Mouse (Mus musculus) lung, embryonic 15.5 days (tissue): ENCODE measurements at regions not wholly inside any gene's neighbourhood (a gene's known extent, or its start where the extent isn't known, plus 50 kb on each side); places are given as distances from the start of the nearest gene placed in this dataset.

ENCODE experiments used
- ATAC-seq: fragments of 200-750 bp; cut with Nextera tagmentation; 2 replicates; pipeline ENCODE4 v1.8.0; 2017; ENCODE audit warnings: moderate number of reproducible peaks, borderline replicate concordance; ENCODE audit not compliant: low FRiP score, low TSS enrichment; ENCODE audit errors: extremely low read depth
- H3K27ac ChIP-seq: fragments of 300-500 bp; sonication (generic); 2 replicates; pipeline ENCODE4 v1.5.1; 2015; ENCODE audit warnings: moderate library complexity, mild to moderate bottlenecking, inconsistent platforms
- H3K27me3 ChIP-seq: fragments of 300-500 bp; sonication (generic); 2 replicates; pipeline ENCODE4 v1.6.1; 2015; ENCODE audit warnings: inconsistent platforms
- H3K36me3 ChIP-seq: fragments of 300-500 bp; sonication (generic); 2 replicates; pipeline ENCODE4 v1.6.1; 2015; ENCODE audit warnings: inconsistent platforms
- H3K4me1 ChIP-seq: fragments of 300-500 bp; sonication (generic); 2 replicates; pipeline ENCODE4 v1.6.1; 2015; ENCODE audit warnings: inconsistent platforms
- H3K4me2 ChIP-seq: fragments of 300-500 bp; sonication (generic); 2 replicates; pipeline ENCODE4 v1.6.1; 2015; ENCODE audit warnings: inconsistent platforms, mild to moderate bottlenecking, moderate library complexity
- H3K4me3 ChIP-seq: fragments of 300-500 bp; sonication (generic); 2 replicates; pipeline ENCODE4 v1.5.1; 2015; ENCODE audit warnings: mild to moderate bottlenecking, inconsistent platforms
- H3K9ac ChIP-seq: fragments of 300-500 bp; sonication (generic); 2 replicates; pipeline ENCODE4 v1.6.1; 2015; ENCODE audit warnings: inconsistent platforms
- H3K9me3 ChIP-seq: fragments of 300-500 bp; sonication (generic); 2 replicates; pipeline ENCODE4 v1.6.1; 2016; ENCODE audit warnings: inconsistent platforms
- WGBS: fragments of 180-500 bp; shearing (Covaris S2); methylation state at CpG from one replicate; pipeline ENCODE4 v1.1.7; 2015; 5-methylcytosine and 5-hydroxymethylcytosine counted together

DNA sequence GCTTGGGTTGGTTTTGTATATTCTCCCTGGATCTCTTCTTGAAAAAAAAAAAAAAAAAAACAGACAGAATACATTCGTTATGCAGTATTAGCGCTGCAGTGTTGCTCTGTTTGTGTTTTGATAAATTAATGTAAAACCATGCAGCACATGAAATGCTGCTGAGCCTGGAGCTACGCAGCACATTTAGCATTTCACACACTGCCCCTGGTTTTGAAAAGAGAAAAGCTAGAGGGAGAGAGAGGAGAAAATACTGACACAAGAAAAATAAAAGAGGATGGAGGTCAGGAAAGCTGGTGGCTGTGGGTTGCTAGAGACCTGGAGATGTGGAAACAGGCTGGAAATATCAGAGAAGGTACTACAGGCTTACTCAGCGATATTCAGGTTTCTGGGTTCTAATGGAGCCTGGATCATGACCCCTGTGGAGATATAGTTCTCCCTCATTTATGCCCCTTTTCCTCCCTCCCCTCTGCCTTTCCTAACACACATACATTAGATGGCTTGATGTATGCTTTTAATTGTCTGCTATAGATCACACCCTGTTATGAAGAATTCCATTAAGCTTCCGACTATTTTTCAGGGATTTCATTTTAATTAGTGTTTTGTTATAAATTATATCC, 296.8 kb upstream of the Rsrc1 start:
- Histone ChIP-seq H3K36me3 (no peaks in the 10 kb centered on the region), H3K27ac (no peak overlapping the region), H3K27me3 (no peaks in the 10 kb centered on the region), H3K9ac (no peak overlapping the region), H3K4me3 (no peak overlapping the region), H3K9me3 (no peaks in the 10 kb centered on the region), H3K4me2 (no peak overlapping the region), H3K4me1 (no peaks in the 10 kb centered on the region)
- WGBS = 72% methylated on average over 5 of the region's 5 CpGs
- no peak for ATAC-seq

DNA sequence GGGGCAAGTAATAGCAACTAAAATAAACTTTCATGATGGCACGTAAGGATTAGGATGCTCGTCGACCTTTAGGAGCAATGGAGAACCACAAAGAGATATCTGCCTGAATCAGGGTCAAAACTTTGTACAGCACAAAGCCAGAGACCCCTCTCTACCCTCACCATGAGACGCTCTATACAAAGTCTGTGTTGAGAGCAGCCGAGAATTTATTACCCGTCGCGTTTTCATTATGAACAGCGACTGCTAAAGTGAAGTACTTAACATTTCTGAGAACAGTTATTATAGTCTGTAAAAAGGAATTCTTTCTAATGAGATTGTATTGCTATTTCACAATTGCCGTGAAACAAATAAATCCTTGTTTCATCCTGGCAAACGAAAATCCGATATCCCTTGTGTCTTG, 296.1 kb upstream of the Rsrc1 start:
- WGBS = 72% methylated on average over 12 of the region's 12 CpGs

DNA sequence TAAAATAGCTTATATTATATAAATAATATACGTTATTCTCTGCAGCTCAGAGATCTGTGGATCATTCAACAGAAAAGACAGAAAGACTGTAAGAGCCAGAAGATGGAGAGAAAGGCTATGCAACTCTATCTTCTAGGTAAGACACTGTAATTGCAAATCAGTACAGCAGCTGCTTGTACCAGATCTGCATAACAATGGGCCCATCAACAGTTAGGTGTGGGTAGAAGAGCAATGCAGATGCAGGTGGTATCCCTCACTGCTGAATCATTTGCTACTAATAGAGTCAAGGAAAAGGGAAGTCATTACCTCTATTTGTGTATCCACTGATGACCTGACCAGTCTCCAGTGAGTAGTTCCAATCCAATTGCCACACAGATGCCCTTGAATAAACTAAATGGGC, 294.1 kb upstream of the Rsrc1 start:
- WGBS = 58% methylated on average over 1 of the region's 1 CpGs
- ATAC-seq = no peak
- Histone ChIP-seq H3K4me2 (no peak overlapping the region), H3K4me3 (no peak overlapping the region), H3K27me3 (no peaks in the 10 kb centered on the region), H3K27ac (no peak overlapping the region), H3K4me1 (no peaks in the 10 kb centered on the region), H3K9ac (no peak overlapping the region), H3K36me3 (no peaks in the 10 kb centered on the region), H3K9me3 (no peaks in the 10 kb centered on the region)

More for the DNA sequence above, 296.1 kb upstream of the Rsrc1 start:
- ATAC-seq = no peak
- no peak overlapping the region for H3K27ac ChIP-seq
- H3K36me3 ChIP-seq = no peaks in the 10 kb centered on the region
- H3K4me2 ChIP-seq = no peak overlapping the region
- no peak overlapping the region for H3K9ac ChIP-seq
- no peaks in the 10 kb centered on the region for H3K4me1 ChIP-seq
- no peaks in the 10 kb centered on the region for H3K27me3 ChIP-seq
- no peak overlapping the region for H3K4me3 ChIP-seq
- no peaks in the 10 kb centered on the region for H3K9me3 ChIP-seq

DNA sequence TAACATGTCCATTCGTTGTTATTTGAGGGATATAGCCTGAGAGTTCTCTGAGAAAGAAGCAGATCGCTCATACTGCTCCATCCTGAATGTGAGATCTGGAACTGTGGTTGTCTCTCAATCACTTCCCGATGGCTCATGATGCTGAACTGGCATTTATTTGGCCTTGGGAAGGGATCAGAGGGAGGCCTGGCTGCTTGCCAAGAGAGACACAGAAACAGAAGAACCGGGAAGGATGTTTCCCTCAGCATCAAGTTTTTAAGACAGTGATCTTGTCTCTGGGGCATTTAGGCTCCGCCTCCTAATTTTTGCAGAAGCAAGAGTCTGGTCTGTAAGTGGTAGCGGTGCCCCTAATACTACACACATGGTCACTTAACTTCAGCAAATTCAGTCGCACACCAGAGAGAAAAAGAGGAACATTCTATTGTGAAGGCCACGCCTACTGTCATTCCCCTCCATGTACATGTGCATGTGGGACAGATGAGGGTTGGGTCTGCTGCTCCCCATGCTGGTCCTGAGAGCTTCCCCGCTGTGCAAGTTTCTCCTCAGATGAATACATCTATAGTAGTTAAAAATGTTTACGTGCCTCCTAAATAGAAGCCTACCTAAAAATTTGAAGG, 290.2 kb upstream of the Rsrc1 start:
- Histone ChIP-seq H3K4me3 (no peak overlapping the region), H3K9me3 (no peaks in the 10 kb centered on the region), H3K27ac (no peak overlapping the region), H3K4me1 (no peaks in the 10 kb centered on the region), H3K9ac (no peak overlapping the region), H3K36me3 (no peaks in the 10 kb centered on the region), H3K4me2 (no peak overlapping the region), H3K27me3 (no peaks in the 10 kb centered on the region)
- 69% methylated on average over 10 of the region's 10 CpGs for WGBS
- ATAC-seq = 0 out of 2 replicates have a peak, but pooled peaks have one; percentile 27

DNA sequence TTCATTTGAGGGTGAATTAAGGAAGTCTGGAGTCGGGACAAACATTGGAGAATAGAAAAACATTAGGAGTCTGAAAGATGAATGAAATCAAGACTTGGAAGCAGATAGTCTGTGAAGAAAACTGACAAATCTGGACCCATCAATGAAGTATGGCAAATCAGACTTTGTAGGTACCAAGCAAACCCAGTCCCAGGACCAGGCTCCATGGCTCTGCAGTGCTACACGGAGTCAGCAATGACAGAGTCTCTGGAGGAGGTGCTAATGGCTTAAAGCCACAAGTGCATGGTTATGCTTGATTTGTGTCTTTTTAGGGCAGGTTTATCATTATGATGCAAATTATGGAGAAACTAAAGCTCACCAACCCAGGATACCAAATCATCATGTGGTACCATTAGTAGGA, 286.1 kb upstream of the Rsrc1 start:
- 96% methylated on average over 2 of the region's 2 CpGs for WGBS
- H3K4me3 ChIP-seq = no peak overlapping the region
- no peak for ATAC-seq

DNA sequence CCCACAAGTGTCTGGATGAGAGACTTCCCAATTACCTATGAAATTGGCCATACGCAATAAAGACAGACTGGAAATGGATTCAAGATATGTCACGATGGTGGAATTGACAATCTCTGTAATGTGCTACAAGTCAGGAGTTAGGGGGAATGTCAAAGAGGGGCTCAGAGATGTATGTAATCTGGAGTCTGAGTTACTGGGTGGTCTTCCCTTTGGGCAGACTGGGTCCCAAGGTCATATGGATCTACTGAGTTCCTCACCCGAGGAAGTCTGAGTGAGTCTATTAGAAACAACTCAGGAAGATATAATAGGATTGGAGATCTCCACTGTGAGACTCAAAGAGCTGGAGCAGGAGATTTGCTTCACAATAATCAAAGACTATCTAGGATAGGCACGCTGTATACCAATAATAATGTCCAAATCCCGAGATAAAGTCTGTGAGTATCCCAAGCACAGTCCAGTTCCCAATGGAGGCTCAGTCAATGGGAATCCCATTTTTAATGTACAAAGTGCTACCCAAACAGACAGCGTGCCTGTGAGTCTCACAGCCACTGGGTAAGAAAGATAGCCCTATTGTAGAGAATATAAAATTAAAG, 285.4 kb upstream of the Rsrc1 start:
- Histone ChIP-seq H3K36me3 (no peaks in the 10 kb centered on the region), H3K4me3 (no peak overlapping the region), H3K9me3 (no peaks in the 10 kb centered on the region), H3K9ac (no peak overlapping the region), H3K4me2 (no peak overlapping the region), H3K27ac (no peak overlapping the region), H3K27me3 (no peaks in the 10 kb centered on the region), H3K4me1 (no peaks in the 10 kb centered on the region)
- ATAC-seq = no peak
- WGBS = 84% methylated on average over 6 of the region's 6 CpGs

More for the DNA sequence above, 286.1 kb upstream of the Rsrc1 start:
- Histone ChIP-seq H3K4me1 (no peaks in the 10 kb centered on the region), H3K27me3 (no peaks in the 10 kb centered on the region), H3K9ac (no peak overlapping the region), H3K9me3 (no peaks in the 10 kb centered on the region), H3K27ac (no peak overlapping the region), H3K36me3 (no peaks in the 10 kb centered on the region), H3K4me2 (no peak overlapping the region)

DNA sequence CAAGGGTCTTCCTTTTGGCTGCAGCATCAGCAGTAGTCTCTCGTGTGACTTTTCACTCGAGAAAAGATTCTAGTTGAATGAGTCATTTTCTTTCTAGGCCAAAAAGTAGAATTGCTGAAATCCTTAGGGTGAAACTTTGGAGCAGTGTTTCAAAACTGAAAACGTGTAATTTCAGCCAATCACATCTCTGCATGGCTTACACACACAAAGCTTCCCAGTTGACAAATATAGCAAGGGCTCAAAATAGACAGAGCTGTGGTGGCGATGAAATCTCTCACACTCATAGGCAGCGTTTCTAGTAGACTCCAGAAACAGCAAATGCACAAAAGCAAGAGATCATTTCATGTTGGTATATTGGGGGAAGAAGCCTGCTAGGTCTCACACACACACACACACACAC, 283.1 kb upstream of the Rsrc1 start:
- Histone ChIP-seq H3K4me1 (no peaks in the 10 kb centered on the region), H3K36me3 (no peaks in the 10 kb centered on the region), H3K27me3 (no peaks in the 10 kb centered on the region), H3K9me3 (no peaks in the 10 kb centered on the region), H3K9ac (no peak overlapping the region), H3K27ac (no peak overlapping the region), H3K4me2 (no peak overlapping the region), H3K4me3 (no peak overlapping the region)
- no peak for ATAC-seq
- WGBS = 67% methylated on average over 5 of the region's 5 CpGs

DNA sequence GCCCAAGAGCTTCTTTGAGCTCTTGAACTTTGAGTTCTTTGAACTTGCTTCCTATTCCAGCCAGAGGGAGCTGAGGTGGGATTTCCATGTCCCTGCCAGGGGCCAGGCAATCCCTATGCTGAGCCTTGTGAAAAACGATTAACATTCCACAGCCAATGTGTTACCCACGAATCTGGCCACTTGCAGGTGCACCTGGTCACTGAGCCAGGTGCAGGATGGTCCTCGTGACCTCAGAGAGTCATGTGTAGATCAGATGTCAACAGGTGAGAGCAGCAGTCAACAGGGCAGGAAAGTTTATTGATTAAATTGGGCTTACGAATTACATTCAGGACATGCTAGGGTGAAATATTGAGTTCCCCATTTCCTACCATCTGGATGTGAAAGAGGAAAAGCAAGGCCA, 275.4 kb upstream of the Rsrc1 start:
- no peaks in the 10 kb centered on the region for H3K4me1 ChIP-seq
- WGBS = 75% methylated on average over 4 of the region's 4 CpGs
- no peak overlapping the region for H3K4me3 ChIP-seq
- no peak overlapping the region for H3K27ac ChIP-seq
- no peaks in the 10 kb centered on the region for H3K27me3 ChIP-seq
- H3K9me3 ChIP-seq = no peaks in the 10 kb centered on the region
- H3K9ac ChIP-seq = no peak overlapping the region
- ATAC-seq = no peak
- no peaks in the 10 kb centered on the region for H3K36me3 ChIP-seq
- no peak overlapping the region for H3K4me2 ChIP-seq

DNA sequence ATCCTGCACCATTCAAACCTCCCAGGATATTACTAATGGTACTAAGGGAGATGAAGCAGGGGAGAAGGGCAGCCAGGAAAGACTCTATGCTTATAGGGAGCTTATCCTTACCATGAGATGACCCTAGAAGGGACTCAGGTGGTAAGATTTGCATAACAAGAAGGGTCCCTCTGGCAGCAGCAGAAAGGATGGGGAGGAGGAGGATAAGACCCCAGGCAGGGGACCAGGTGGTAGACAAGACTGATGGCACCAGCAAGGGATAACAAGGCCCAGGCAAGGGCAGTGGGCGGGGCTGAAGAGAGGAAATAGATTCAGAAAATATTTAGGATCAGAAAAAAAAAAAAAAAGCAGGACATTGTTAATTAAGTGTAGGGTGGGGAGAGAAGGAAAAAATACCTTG, 245.7 kb upstream of the Rsrc1 start:
- H3K9ac ChIP-seq = no peak overlapping the region
- H3K36me3 ChIP-seq = no peaks in the 10 kb centered on the region
- no peak for ATAC-seq
- H3K4me3 ChIP-seq = no peak overlapping the region
- H3K4me1 ChIP-seq = 0 out of 2 replicates have a peak, but pooled peaks cover 5% of the 10 kb centered on the region
- H3K4me2 ChIP-seq = no peak overlapping the region
- H3K9me3 ChIP-seq = no peaks in the 10 kb centered on the region
- H3K27me3 ChIP-seq = no peaks in the 10 kb centered on the region
- 81% methylated on average over 1 of the region's 1 CpGs for WGBS
- H3K27ac ChIP-seq = no peak overlapping the region

DNA sequence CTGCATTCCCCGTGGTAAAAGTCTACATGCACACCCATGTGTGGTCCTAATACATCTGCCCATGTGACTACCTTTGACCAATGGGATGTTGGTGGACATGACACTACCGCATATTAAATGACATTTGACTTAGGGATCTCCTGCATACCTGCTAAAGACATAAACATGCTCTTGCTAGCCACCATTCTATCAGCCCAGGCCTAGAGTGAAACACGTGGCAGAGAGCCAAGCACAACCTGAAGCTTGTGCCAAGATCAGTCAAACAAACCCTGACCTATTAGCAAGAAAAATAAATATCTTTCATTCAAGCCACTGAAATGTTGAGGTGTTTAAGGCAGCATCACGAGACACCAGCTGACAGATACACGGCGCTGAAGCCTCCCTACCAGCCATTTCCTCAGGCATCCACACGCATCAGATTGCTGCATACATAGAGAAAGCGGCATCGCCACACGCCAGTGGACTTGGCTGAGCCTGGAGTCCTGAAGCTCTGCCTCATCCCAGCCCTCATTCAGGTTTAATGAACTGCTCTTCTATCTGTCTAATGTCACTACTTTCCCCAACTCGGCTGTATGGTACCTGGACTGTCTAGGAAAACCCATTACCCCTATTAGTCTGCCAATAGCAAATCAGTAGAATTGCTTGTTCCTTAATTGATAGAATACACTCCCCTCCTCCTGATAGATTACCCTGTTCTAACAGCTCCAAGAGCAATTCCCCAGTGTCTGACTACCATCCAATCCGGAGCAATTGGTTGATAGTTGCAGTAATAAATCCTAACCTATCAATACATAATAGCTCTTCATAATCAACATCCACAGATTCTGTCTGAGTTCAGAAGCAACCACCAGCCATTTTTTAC, 242.8 kb upstream of the Rsrc1 start:
- H3K27me3 ChIP-seq = no peaks in the 10 kb centered on the region
- no peak overlapping the region for H3K4me3 ChIP-seq
- no peaks in the 10 kb centered on the region for H3K9me3 ChIP-seq
- peak; percentile 14; the same call in 1 of the 2 replicates for ATAC-seq
- 0 out of 2 replicates have a peak, but pooled peaks cover 5% of the 10 kb centered on the region for H3K4me1 ChIP-seq
- no peak overlapping the region for H3K9ac ChIP-seq
- no peak overlapping the region for H3K27ac ChIP-seq
- no peak overlapping the region for H3K4me2 ChIP-seq
- WGBS = 36% methylated on average over 12 of the region's 12 CpGs
- H3K36me3 ChIP-seq = no peaks in the 10 kb centered on the region

DNA sequence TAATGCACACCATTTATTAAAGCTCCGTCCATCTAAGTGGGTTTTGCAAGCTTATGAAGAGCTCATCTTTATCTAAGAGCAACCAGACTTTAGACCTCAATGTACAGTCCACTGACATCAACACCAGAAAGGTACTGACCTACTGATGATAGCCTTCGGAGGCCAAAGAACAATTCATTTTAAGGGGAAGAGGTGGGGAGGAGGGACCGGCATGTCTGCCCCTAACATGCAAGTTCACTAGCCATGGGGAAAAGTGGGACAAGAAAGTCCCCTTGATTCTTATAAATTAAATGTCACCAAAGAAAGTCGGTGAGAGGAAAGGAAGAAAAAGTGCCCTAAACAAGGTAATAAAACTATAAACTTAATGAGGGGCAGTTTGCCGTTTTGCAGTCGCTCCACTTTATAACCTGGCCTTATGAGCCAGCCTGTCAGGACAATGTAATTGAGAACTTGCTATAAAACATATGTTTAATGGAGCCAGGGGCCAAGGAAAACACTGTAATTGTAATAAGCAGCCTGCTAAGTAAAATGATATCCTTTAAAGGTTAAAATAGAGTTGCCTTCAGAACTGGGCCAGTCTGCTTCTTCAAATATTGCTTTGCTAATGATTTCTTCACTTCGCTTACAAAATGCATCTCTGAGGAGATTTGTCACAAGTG, 241.7 kb upstream of the Rsrc1 start:
- Histone ChIP-seq H3K9ac (no peak overlapping the region), H3K4me1 (0 out of 2 replicates have a peak, but pooled peaks cover 5% of the 10 kb centered on the region), H3K27me3 (no peaks in the 10 kb centered on the region), H3K36me3 (no peaks in the 10 kb centered on the region), H3K4me2 (no peak overlapping the region), H3K9me3 (no peaks in the 10 kb centered on the region), H3K4me3 (no peak overlapping the region), H3K27ac (no peak overlapping the region)
- 47% methylated on average over 7 of the region's 7 CpGs for WGBS
- no peak for ATAC-seq
